ENCODE assay signal across 26 mouse cellular contexts in genomic region chr12:105333570-105333969, GRCm38 (mm10). TPM values are rescaled to one million over a fixed set of nuclear protein-coding genes. Genes with fewer than 3 reads are reported as not detected.
DNase-seq lines count a peak whose midpoint lies in the region; ATAC-seq lines count a peak whose summit lies in the region.
"Had no signal": no experiment of that assay in that cellular context is flagged by ENCODE, and none has a peak within 500 bp of the region (broad histone marks: within the 10 kb centered on the region; RNA-seq: fewer than 3 reads in every experiment).

TSS of gene Tunar (plus strand) at chr12:105333870.

- H3K9me3 ChIP-seq in midbrain, embryonic 16.5 days (replicated peaks; ENCODE audit: control insufficient read depth, low read length, poor library complexity, severe bottlenecking): no peaks in the 10 kb centered on the region
- no peaks in the 10 kb centered on the region for H3K9me3 ChIP-seq in midbrain, embryonic 10.5 days (replicated peaks)
- H3K9me3 ChIP-seq: embryonic facial prominence, embryonic 13.5 days; heart, embryonic 10.5 days; limb, embryonic 15.5 days; liver, embryonic 15.5 days; neural tube, embryonic 13.5 days had no signal

- no peaks in the 10 kb centered on the region for H3K36me3 ChIP-seq in midbrain, embryonic 16.5 days (ENCODE audit: control insufficient read depth, insufficient read depth, low read length)
- no peaks in the 10 kb centered on the region for H3K36me3 ChIP-seq in midbrain, embryonic 10.5 days
- H3K36me3 ChIP-seq: embryonic facial prominence, embryonic 13.5 days; G1E; heart, embryonic 10.5 days; limb, embryonic 15.5 days; liver, embryonic 15.5 days; neural tube, embryonic 13.5 days had no signal

- no peak within 1 kb of the TSS for H3K27ac ChIP-seq in midbrain, embryonic 16.5 days (ENCODE audit: low read length)
- H3K27ac ChIP-seq in midbrain, embryonic 10.5 days (replicated peaks): no peak within 1 kb of the TSS
- H3K27ac ChIP-seq: embryonic facial prominence, embryonic 13.5 days; heart, embryonic 10.5 days; kidney, postnatal 0 days; limb, embryonic 15.5 days; liver, embryonic 15.5 days; neural tube, embryonic 13.5 days had no signal

- peaks cover 17% of the 10 kb centered on the region for H3K4me1 ChIP-seq in midbrain, embryonic 16.5 days (ENCODE audit: control insufficient read depth, insufficient read depth, low read length)
- peaks cover 19% of the 10 kb centered on the region for H3K4me1 ChIP-seq in midbrain, embryonic 10.5 days
- H3K4me1 ChIP-seq: liver, embryonic 15.5 days had no signal

- H3K9ac ChIP-seq in midbrain, embryonic 16.5 days (ENCODE audit: low read depth, low read length): no peak within 1 kb of the TSS
- H3K9ac ChIP-seq: embryonic facial prominence, embryonic 13.5 days; limb, embryonic 15.5 days; liver, embryonic 15.5 days; neural tube, embryonic 13.5 days had no signal

- H3K4me2 ChIP-seq in midbrain, embryonic 16.5 days (ENCODE audit: low read length): no peak within 1 kb of the TSS
- H3K4me2 ChIP-seq: embryonic facial prominence, embryonic 13.5 days; limb, embryonic 15.5 days; liver, embryonic 15.5 days; neural tube, embryonic 13.5 days had no signal

- no peak for ATAC-seq in midbrain, embryonic 16.5 days
- ATAC-seq: activated CD4-positive, CD25-positive, alpha-beta regulatory T cell, adult 4 months; forebrain, embryonic 14.5 days; lung, postnatal 0 days had no signal

- H3K4me3 ChIP-seq in midbrain, embryonic 16.5 days (ENCODE audit: low read depth, low read length): no peak within 1 kb of the TSS
- H3K4me3 ChIP-seq in midbrain, embryonic 10.5 days: no peak within 1 kb of the TSS
- H3K4me3 ChIP-seq: embryonic facial prominence, embryonic 13.5 days; heart, embryonic 10.5 days; limb, embryonic 15.5 days; liver, embryonic 15.5 days; neural tube, embryonic 13.5 days had no signal

- H3K27me3 ChIP-seq in midbrain, embryonic 16.5 days (ENCODE audit: control insufficient read depth, insufficient read depth, low read depth, low read length): no peaks in the 10 kb centered on the region
- H3K27me3 ChIP-seq in midbrain, embryonic 10.5 days (ENCODE audit: low read depth, poor library complexity, severe bottlenecking): peaks cover 43% of the 10 kb centered on the region

- DNase-seq in frontal cortex, adult 2 months (ENCODE audit: extremely low spot score in 1 of 2, low spot score in 1 of 2): no peak
- DNase-seq in frontal cortex, postnatal 36 days (ENCODE audit: low spot score in 2 of 2): no peak
- DNase-seq in layer of hippocampus, adult 8-10 months (ENCODE audit: low spot score in 2 of 2): no peak
- no peak for DNase-seq in layer of hippocampus, adult 9-10 months (ENCODE audit: low spot score)
- DNase-seq in midbrain, embryonic 10.5 days (ENCODE audit: low spot score): no peak
- no peak for DNase-seq in right cerebral cortex, postnatal 25 days
- DNase-seq: adrenal gland, postnatal 10 days; cerebellum, postnatal 10 days; kidney, adult 18-20 months; spleen, adult 18-20 months; thymus, postnatal 36 days had no signal

- WGBS in midbrain, embryonic 16.5 days: 91% methylated on average over 2 of the region's 2 CpGs
- WGBS in midbrain, embryonic 10.5 days: 88% methylated on average over 2 of the region's 2 CpGs

RNA-seq across cellular contexts. Expression of gene Tunar, which starts in this region (rescaled TPM):
- 6.8 and 10.2 TPM in 2 replicates for polyA plus RNA-seq in frontal cortex, adult 2 months (2012; rRNA removed)
- total RNA-seq in layer of hippocampus, adult 8-10 months (2022): 10 to 100 TPM; 13.1 to 15.3 (median 14.0) TPM
- 19.7 and 23.4 TPM in 2 replicates for polyA plus RNA-seq in midbrain, embryonic 16.5 days (2015; fragmentation: Nextera tagmentation; extraction: Ambion mirVana)
- 0.16 and 0.42 TPM in 2 replicates for polyA plus RNA-seq in midbrain, embryonic 10.5 days (2016; fragmentation: Nextera tagmentation; extraction: Ambion mirVana)
- total RNA-seq: gastrocnemius, adult 18-20 months; megakaryocyte progenitor cell, adult 5-6 weeks had no signal
- polyA plus RNA-seq: activated CD4-positive, CD25-positive, alpha-beta regulatory T cell, adult 4 months; G1E; gonadal fat pad, adult 2 months; heart, postnatal 0 days; lung, postnatal 0 days had no signal
